Mouse (Mus musculus) midbrain, postnatal 0 days (tissue): ENCODE measurements around the gene Dbn1. TPM values are rescaled to one million over a fixed set of nuclear protein-coding genes. Genes with fewer than 3 reads are reported as not detected.

Experiments used
- ATAC-seq: fragments of 200-750 bp; cut with Nextera tagmentation; 2 replicates; pipeline ENCODE4 v1.8.0; 2017; ENCODE audit warnings: moderate number of reproducible peaks, mild to moderate bottlenecking, moderate TSS enrichment, moderate library complexity; ENCODE audit not compliant: low FRiP score
- DNase-seq: peaks from one replicate; pipeline ENCODE4 v3.0.0-alpha.2; 2015; ENCODE audit warnings: low spot score
- H3K27ac ChIP-seq: fragments of 300-500 bp; sonication (generic); 2 replicates; pipeline ENCODE4 v1.5.1; 2014; ENCODE audit warnings: low read depth, mild to moderate bottlenecking, low read length, mixed read lengths
- H3K27me3 ChIP-seq: fragments of 300-500 bp; sonication (generic); 2 replicates; pipeline ENCODE4 v1.6.1; 2014; ENCODE audit warnings: low read length, control low read depth, mixed read lengths; ENCODE audit not compliant: insufficient read depth
- H3K36me3 ChIP-seq: fragments of 300-500 bp; sonication (generic); 2 replicates; pipeline ENCODE4 v1.6.1; 2014; ENCODE audit warnings: low read length, control low read depth, mixed read lengths; ENCODE audit not compliant: insufficient read depth
- H3K4me1 ChIP-seq: fragments of 300-500 bp; sonication (generic); 2 replicates; pipeline ENCODE4 v1.6.1; 2014; ENCODE audit warnings: mild to moderate bottlenecking, control low read depth, antibody characterized with exemption, low read length, mixed read lengths; ENCODE audit not compliant: insufficient read depth
- H3K4me2 ChIP-seq: fragments of 300-500 bp; sonication (generic); 2 replicates; pipeline ENCODE4 v1.6.1; 2014; ENCODE audit warnings: low read depth, mild to moderate bottlenecking, low read length, mixed read lengths; ENCODE audit not compliant: poor library complexity, severe bottlenecking
- H3K4me3 ChIP-seq: fragments of 300-500 bp; sonication (generic); 2 replicates; pipeline ENCODE4 v1.5.1; 2014; ENCODE audit warnings: low read depth, mild to moderate bottlenecking, low read length, moderate library complexity
- H3K9ac ChIP-seq: fragments of 300-500 bp; sonication (generic); replicated peaks from 2 replicates; pipeline ENCODE4 v1.6.1; 2014; ENCODE audit warnings: mild to moderate bottlenecking, low read length, moderate library complexity, mixed read lengths; ENCODE audit not compliant: poor library complexity, severe bottlenecking
- H3K9me3 ChIP-seq: fragments of 300-500 bp; sonication (generic); 2 replicates; pipeline ENCODE4 v1.6.1; 2016; ENCODE audit warnings: low read length, control low read depth
- CTCF ChIP-seq: IDR thresholded peaks from 2 replicates; pipeline ENCODE4 v1.5.1; 2016; ENCODE audit warnings: antibody characterized with exemption, mild to moderate bottlenecking
- WGBS: fragments of 180-500 bp; shearing (Covaris S2); extraction: QIAGEN DNeasy Blood & Tissue Kit; methylation state at CpG from one replicate; pipeline ENCODE4 v1.1.7; 2014; 5-methylcytosine and 5-hydroxymethylcytosine counted together
- polyA plus RNA-seq: library from polyadenylated mRNA; unstranded; fragments of >200 nt; fragmentation: Nextera tagmentation; extraction: Ambion mirVana; gene quantifications from 2 replicates; pipeline ENCODE4 v1.2.1, GENCODE M21; 2015
- total RNA-seq: library from RNA; depleted of rRNA; stranded (reverse); fragments of >200 nt; gene quantifications from 2 replicates; pipeline ENCODE4 v1.2.3, GENCODE M21; 2014; rRNA removed

Gene Dbn1
- total RNA-seq (498 and 510 TPM in 2 replicates), polyA plus RNA-seq (482 and 484 TPM in 2 replicates)

GRCm38 (mm10) chr13:55487578-55488498, at the start of gene Dbn1:
TSS of gene Dbn1 (minus strand) at chr13:55488111.
- H3K4me1 ChIP-seq, result peaks cover 7% of the 10 kb centered on the region; the same call in 1 of the 2 replicates
- H3K27ac ChIP-seq, result peak within 1 kb of the TSS; percentile 99
- no peaks in the 10 kb centered on the region for H3K9me3 ChIP-seq
- under 1% methylated on average over 30 of the region's 83 CpGs for WGBS
- H3K4me3 ChIP-seq, result peak within 1 kb of the TSS; percentile 75
- H3K4me2 ChIP-seq, result peak within 1 kb of the TSS; percentile 97
- peak within 1 kb of the TSS; percentile 98 for H3K9ac ChIP-seq
- no peaks in the 10 kb centered on the region for H3K27me3 ChIP-seq
- TF ChIP-seq CTCF, result no peak
- peak; percentile 84 for ATAC-seq
- peaks cover 3% of the 10 kb centered on the region; the same call in 1 of the 2 replicates for H3K36me3 ChIP-seq
- peak; percentile 81 for DNase-seq

- Histone ChIP-seq H3K36me3 (peaks cover 54% of the 10 kb centered on the region), H3K27me3 (no peaks in the 10 kb centered on the region), H3K4me2 (peak within 1 kb of the TSS; percentile 88), H3K9ac (peak within 1 kb of the TSS; percentile 78), H3K9me3 (no peaks in the 10 kb centered on the region), H3K4me1 (peaks cover 9% of the 10 kb centered on the region; the same call in 1 of the 2 replicates), H3K27ac (peak within 1 kb of the TSS; percentile 83), H3K4me3 (peak within 1 kb of the TSS; percentile 72)
- ATAC-seq (peak; percentile 97), DNase-seq (peak; percentile 100)
- under 1% methylated on average over 70 of the region's 70 CpGs for WGBS
- TF ChIP-seq CTCF, result peak; percentile 95
These were observed 48.6 kb upstream of the Dbn1 start, which contains the start of gene Ddx41 for GRCm38 (mm10) chr13:55536194-55537175. TSS of gene Ddx41 (minus strand) at chr13:55536658.

DNA sequence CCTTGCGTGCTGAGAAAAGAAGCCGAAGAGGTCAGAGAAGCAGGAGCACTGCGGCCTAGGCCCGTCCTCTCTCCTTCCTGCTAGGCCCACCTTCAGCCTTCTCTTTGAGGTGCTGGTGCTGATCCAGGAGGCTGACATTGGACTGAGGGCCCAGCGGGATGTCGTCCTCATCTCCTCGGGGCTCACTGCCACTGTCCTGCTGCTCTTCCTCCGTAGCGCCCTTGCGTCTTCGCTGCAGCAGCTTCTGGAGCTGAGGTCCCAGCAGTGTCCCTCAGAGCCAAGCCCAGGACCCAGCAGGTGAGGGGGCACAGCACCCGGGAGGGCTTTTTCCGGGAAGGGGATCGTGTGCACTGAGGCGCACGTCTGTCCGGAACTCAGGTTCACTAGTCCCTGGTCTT, 47.9 kb upstream of the Dbn1 start:
- Histone ChIP-seq H3K27ac (peak overlapping the region; percentile 83), H3K27me3 (no peaks in the 10 kb centered on the region), H3K36me3 (peaks cover 53% of the 10 kb centered on the region), H3K4me1 (peaks cover 9% of the 10 kb centered on the region; the same call in 1 of the 2 replicates), H3K4me2 (peak overlapping the region; percentile 88), H3K9ac (peak overlapping the region; percentile 78), H3K9me3 (no peaks in the 10 kb centered on the region), H3K4me3 (peak overlapping the region; percentile 72)
- WGBS, result 21% methylated on average over 17 of the region's 17 CpGs
- ATAC-seq (no peak), DNase-seq (no peak)
- no peak for TF ChIP-seq CTCF

DNA sequence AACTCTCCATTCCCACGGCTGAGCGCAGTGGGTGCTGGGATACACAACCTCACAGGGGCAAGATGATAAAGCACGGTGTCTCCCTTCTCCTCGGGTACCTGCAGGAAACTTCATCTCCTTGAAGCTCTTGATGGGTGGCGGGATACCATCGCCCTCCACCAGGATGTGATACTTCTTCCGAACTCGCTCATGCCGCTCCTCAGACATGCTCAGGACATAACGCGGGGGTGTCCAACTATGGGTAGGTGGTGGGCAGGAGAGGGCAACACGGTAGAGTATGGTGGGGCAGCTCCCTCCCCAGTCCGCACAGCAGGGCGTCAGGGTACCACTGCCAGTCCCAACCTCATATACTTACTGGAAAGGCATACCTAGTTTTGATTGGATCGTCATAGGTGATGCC, 47.3 kb upstream of the Dbn1 start:
- ATAC-seq (no peak), DNase-seq (no peak)

DNA sequence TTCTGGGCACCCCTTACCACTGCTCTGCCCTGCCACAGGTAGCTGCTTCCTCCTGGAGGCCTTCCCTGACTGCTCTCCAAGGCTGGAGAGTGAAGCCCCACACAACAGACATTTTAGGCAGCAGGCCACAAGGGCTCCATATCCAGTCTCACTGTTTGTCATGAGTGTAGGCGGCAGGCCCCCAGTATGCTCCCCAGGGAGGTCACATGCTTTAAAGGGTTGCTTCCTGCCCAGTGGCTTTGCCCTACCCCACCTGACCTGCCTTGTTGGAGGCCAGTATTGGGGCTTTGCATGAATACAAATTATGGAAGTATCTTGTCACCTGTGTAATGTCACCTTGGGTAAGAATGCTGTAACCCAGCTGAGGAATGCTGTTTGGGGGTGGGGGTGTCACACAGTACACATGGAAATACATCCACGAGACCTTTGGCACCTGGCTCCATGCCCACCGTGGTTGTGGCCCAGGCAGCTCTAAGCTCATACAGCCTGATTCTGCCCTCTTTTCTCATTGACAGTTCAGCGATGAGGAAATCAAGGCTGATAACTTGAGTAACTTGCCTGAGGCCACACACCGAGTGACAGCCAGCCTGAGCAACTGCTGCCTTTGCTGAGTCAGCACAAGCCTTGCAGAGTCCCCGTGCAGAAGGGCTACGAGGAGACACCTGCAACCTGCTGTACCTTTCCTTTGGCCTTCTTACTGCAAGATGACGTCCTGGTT, 41.4 kb upstream of the Dbn1 start, which contains the start of gene Dok3:
TSS of gene Dok3 (minus strand) at position 99 of the 718 bp plus-strand sequence.
- peaks cover 42% of the 10 kb centered on the region for H3K36me3 ChIP-seq
- no peak for TF ChIP-seq CTCF

More for the DNA sequence above, 47.3 kb upstream of the Dbn1 start:
- 94% methylated on average over 15 of the region's 15 CpGs for WGBS
- Histone ChIP-seq H3K27me3 (no peaks in the 10 kb centered on the region), H3K4me3 (peak overlapping the region; percentile 72), H3K36me3 (peaks cover 54% of the 10 kb centered on the region), H3K9ac (no peak overlapping the region), H3K9me3 (no peaks in the 10 kb centered on the region), H3K27ac (no peak overlapping the region), H3K4me1 (peaks cover 9% of the 10 kb centered on the region; the same call in 1 of the 2 replicates), H3K4me2 (peak overlapping the region; percentile 88)
- no peak for TF ChIP-seq CTCF

More for the DNA sequence above, 41.4 kb upstream of the Dbn1 start, which contains the start of gene Dok3:
- Histone ChIP-seq H3K4me2 (no peak within 1 kb of the TSS), H3K4me3 (no peak within 1 kb of the TSS), H3K27me3 (no peaks in the 10 kb centered on the region), H3K4me1 (no peaks in the 10 kb centered on the region), H3K9ac (no peak within 1 kb of the TSS), H3K9me3 (no peaks in the 10 kb centered on the region), H3K27ac (no peak within 1 kb of the TSS)
- DNase-seq (no peak), ATAC-seq (no peak)
- 84% methylated on average over 8 of the region's 8 CpGs for WGBS
